ENCODE assay signal across 9 mouse cellular contexts in the genomic region with DNA sequence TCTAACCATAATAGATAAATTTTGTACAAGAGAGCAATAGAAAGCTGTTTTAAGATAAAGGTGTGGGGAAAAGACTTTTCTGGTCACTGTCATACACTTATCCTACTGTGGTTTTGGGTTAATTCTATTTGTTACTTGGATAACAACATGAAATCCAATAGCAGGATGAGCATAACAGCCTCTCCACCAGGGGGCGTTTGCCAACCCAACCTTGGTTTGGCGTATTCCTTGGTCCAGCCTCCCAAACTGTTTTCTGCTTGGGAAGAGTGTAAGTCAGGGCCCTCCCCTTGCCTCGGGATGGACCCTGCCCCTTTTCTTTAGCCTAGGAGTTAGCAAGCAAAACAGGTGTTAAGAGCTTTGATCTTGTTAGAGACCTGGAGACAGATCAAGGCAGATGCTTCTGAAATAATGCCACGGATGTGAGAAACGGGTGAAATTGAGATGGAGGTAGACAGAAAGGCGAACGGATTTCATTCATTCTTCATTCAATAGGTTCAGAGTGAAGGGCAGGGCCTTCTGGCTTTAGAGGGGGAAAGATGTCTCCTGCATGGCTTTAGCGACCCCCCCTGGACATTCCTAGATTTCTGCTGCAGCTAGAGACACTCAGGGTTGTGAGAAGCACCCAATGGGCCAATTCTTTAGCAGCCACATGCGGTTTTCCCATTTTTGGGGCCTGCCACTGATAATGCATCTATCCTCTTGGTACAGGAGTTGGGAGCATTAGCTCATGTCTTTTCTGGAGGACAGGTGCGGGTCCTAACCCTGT.
DNase-seq lines count a peak whose midpoint lies in the region; ATAC-seq and TF ChIP-seq lines count a peak whose summit lies in the region.
"Had no signal": no experiment of that assay in that cellular context is flagged by ENCODE, and none has a peak within 500 bp of the region (broad histone marks: within the 10 kb centered on the region; RNA-seq: fewer than 3 reads in every experiment).

No protein-coding gene starts in this region.

- TF ChIP-seq EP300 in lung, postnatal 0 days (IDR thresholded peaks at IDR 0.05): no peak

- no peak overlapping the region for H3K4me2 ChIP-seq in lung, postnatal 0 days (replicated peaks; ENCODE audit: low read depth, low read length)
- H3K4me2 ChIP-seq: liver, embryonic 15.5 days had no signal

- no peaks in the 10 kb centered on the region for H3K36me3 ChIP-seq in lung, postnatal 0 days (ENCODE audit: insufficient read depth, low read length)
- H3K36me3 ChIP-seq: liver, embryonic 15.5 days had no signal

- no peak for ATAC-seq in lung, postnatal 0 days

- no peak overlapping the region for H3K4me3 ChIP-seq in lung, postnatal 0 days (ENCODE audit: low read depth, low read length)
- H3K4me3 ChIP-seq: liver, embryonic 15.5 days had no signal

- H3K27me3 ChIP-seq in lung, postnatal 0 days (replicated peaks; ENCODE audit: insufficient read depth, low read length): no peaks in the 10 kb centered on the region

- H3K27ac ChIP-seq in lung, postnatal 0 days (ENCODE audit: low read length): no peak overlapping the region
- H3K27ac ChIP-seq: liver, embryonic 15.5 days had no signal

- H3K4me1 ChIP-seq in lung, postnatal 0 days (ENCODE audit: insufficient read depth, low read depth, low read length): no peaks in the 10 kb centered on the region
- H3K4me1 ChIP-seq: liver, embryonic 15.5 days had no signal

- H3K9me3 ChIP-seq in lung, postnatal 0 days (ENCODE audit: low read length): no peaks in the 10 kb centered on the region
- H3K9me3 ChIP-seq: liver, embryonic 15.5 days had no signal

- DNase-seq in frontal cortex, adult 2 months (ENCODE audit: extremely low spot score in 1 of 2, low spot score in 1 of 2): peak; percentile 24 to 75
- DNase-seq in frontal cortex, postnatal 14 days (ENCODE audit: low spot score in 2 of 2): no peak
- DNase-seq in right cerebral cortex, adult 2 months (ENCODE audit: low spot score in 2 of 2): peak; percentile 47 to 53
- no peak for DNase-seq in right cerebral cortex, postnatal 36 days (ENCODE audit: low spot score in 2 of 2)
- peak; percentile 53 to 62 for DNase-seq in cerebellum, adult 18-20 months
- peak; percentile 23 for DNase-seq in gastrocnemius, postnatal 25 days
- peak; percentile 65 for DNase-seq in lung, postnatal 0 days (ENCODE audit: low spot score)
- DNase-seq in testis, postnatal 14 days (ENCODE audit: low spot score): peak; percentile 35

- 27% methylated on average over 10 of the region's 10 CpGs for WGBS in lung, postnatal 0 days

- peak; percentile 78 for TF ChIP-seq CTCF in lung, postnatal 0 days (IDR thresholded peaks at IDR 0.05)

- no peak overlapping the region for H3K9ac ChIP-seq in lung, postnatal 0 days (replicated peaks; ENCODE audit: low read depth)
- H3K9ac ChIP-seq: liver, embryonic 15.5 days had no signal

Comparison
In these comparisons a context has a peak if more than half of its experiments do, and no peak if none do; other contexts are left out.
1. DNase-seq: peak in frontal cortex, adult 2 months (2 of 2), right cerebral cortex, adult 2 months (2 of 2), cerebellum, adult 18-20 months (2 of 2), gastrocnemius, postnatal 25 days (single experiment), lung, postnatal 0 days (single experiment) and testis, postnatal 14 days (single experiment); none in frontal cortex, postnatal 14 days (0 of 2) and right cerebral cortex, postnatal 36 days (0 of 2).